Mouse (Mus musculus): ENCODE data around the gene G6pc2.

The G6pc2 gene

GRCm38 (mm10) chr2:69210773-69211172 lies at the start of gene G6pc2:
Gene G6pc2 (plus strand): TSS chr2:69211073.
- DNase-seq (ENCODE audit: low spot score): no peak

GRCm38 (mm10) chr2:69170395-69171077 lies 40.3 kb upstream of the G6pc2 start:
- DNase-seq (ENCODE audit: low spot score): no peak

- no peak for DNase-seq (ENCODE audit: low spot score)
Measured at GRCm38 (mm10) chr2:69175296-69175695, 35.6 kb upstream of the G6pc2 start.

- no peak for DNase-seq (ENCODE audit: low spot score)
Measured at GRCm38 (mm10) chr2:69179721-69180120, 31.2 kb upstream of the G6pc2 start.

- DNase-seq (ENCODE audit: low spot score): no peak
Measured at GRCm38 (mm10) chr2:69187990-69188389, 22.9 kb upstream of the G6pc2 start.

GRCm38 (mm10) chr2:69188732-69189131 lies 22.1 kb upstream of the G6pc2 start:
- DNase-seq (ENCODE audit: low spot score): no peak

GRCm38 (mm10) chr2:69189222-69189621 lies 21.7 kb upstream of the G6pc2 start:
- no peak for DNase-seq (ENCODE audit: low spot score)

GRCm38 (mm10) chr2:69191059-69191458 lies 19.8 kb upstream of the G6pc2 start:
- no peak for DNase-seq (ENCODE audit: low spot score)

- no peak for DNase-seq (ENCODE audit: low spot score)
Measured at GRCm38 (mm10) chr2:69193555-69193954, 17.3 kb upstream of the G6pc2 start.

GRCm38 (mm10) chr2:69205185-69205584 lies 5.7 kb upstream of the G6pc2 start:
- no peak for DNase-seq (ENCODE audit: low spot score)

GRCm38 (mm10) chr2:69205791-69206351 lies 5.0 kb upstream of the G6pc2 start, which contains the start of gene Spc25:
Gene Spc25 (minus strand): TSS chr2:69206194.
- peak; percentile 90 for DNase-seq (ENCODE audit: low spot score)

- DNase-seq (ENCODE audit: low spot score): no peak
Measured at GRCm38 (mm10) chr2:69206523-69206922, 4.3 kb upstream of the G6pc2 start.

- no peak for DNase-seq (ENCODE audit: low spot score)
Measured at GRCm38 (mm10) chr2:69209684-69210083, 1.2 kb upstream of the G6pc2 start.

- DNase-seq (ENCODE audit: low spot score): no peak
Measured at GRCm38 (mm10) chr2:69212652-69213051, 1.8 kb downstream of the G6pc2 start.

GRCm38 (mm10) chr2:69215242-69215641 lies 4.4 kb downstream of the G6pc2 start:
- no peak for DNase-seq (ENCODE audit: low spot score)

- DNase-seq (ENCODE audit: low spot score): no peak
Measured at GRCm38 (mm10) chr2:69221868-69222416, 11.1 kb downstream of the G6pc2 start.

- DNase-seq (ENCODE audit: low spot score): no peak
Measured at GRCm38 (mm10) chr2:69222815-69223214, 11.9 kb downstream of the G6pc2 start.

GRCm38 (mm10) chr2:69224724-69225123 lies 13.9 kb downstream of the G6pc2 start:
- DNase-seq (ENCODE audit: low spot score): no peak

- DNase-seq (ENCODE audit: low spot score): no peak
Measured at GRCm38 (mm10) chr2:69226876-69227275, 16.0 kb downstream of the G6pc2 start.

- DNase-seq (ENCODE audit: low spot score): no peak
Measured at GRCm38 (mm10) chr2:69228635-69229034, 17.8 kb downstream of the G6pc2 start.

- DNase-seq (ENCODE audit: low spot score): no peak
Measured at GRCm38 (mm10) chr2:69230137-69230536, 19.3 kb downstream of the G6pc2 start.

- no peak for DNase-seq (ENCODE audit: low spot score)
Measured at GRCm38 (mm10) chr2:69232101-69232500, 21.2 kb downstream of the G6pc2 start.

GRCm38 (mm10) chr2:69234976-69235678 lies 24.3 kb downstream of the G6pc2 start:
- no peak for DNase-seq (ENCODE audit: low spot score)
